ENCODE assay signal across 12 mouse cellular contexts in genomic region chr1:171277736-171278135, GRCm38 (mm10).
"Had no signal": no experiment of that assay in that cellular context is flagged by ENCODE, and none has a peak within 500 bp of the region (broad histone marks: within the 10 kb centered on the region; RNA-seq: fewer than 3 reads in every experiment).

No protein-coding gene starts in this region.

- H3K9ac ChIP-seq: limb, embryonic 12.5 days; lung, embryonic 15.5 days; midbrain, embryonic 12.5 days had no signal

- ATAC-seq: inflammation-experienced regulatory T-cells, adult 6 months; midbrain, embryonic 16.5 days had no signal

- DNase-seq: kidney, adult 9 months; lung, postnatal 14 days; right cerebral cortex, postnatal 14 days; thymus, postnatal 36 days had no signal

- H3K4me3 ChIP-seq: left cerebral cortex, adult 2 months; limb, embryonic 12.5 days; lung, embryonic 15.5 days; midbrain, embryonic 12.5 days had no signal

- H3K27me3 ChIP-seq: limb, embryonic 12.5 days; lung, embryonic 15.5 days; midbrain, embryonic 12.5 days had no signal

- H3K4me2 ChIP-seq: limb, embryonic 12.5 days; lung, embryonic 15.5 days; midbrain, embryonic 12.5 days had no signal

- H3K27ac ChIP-seq: kidney, postnatal 0 days; left cerebral cortex, adult 2 months; limb, embryonic 12.5 days; lung, embryonic 15.5 days; macrophage; midbrain, embryonic 12.5 days had no signal

- H3K9me3 ChIP-seq: limb, embryonic 12.5 days; lung, embryonic 15.5 days; midbrain, embryonic 12.5 days had no signal
